Mouse (Mus musculus): ENCODE results near the gene Wnt2b.

GRCm38 (mm10) chr3:104962866-104963265 is 1.1 kb upstream of the Wnt2b start:
- TF ChIP-seq CTCF (IDR thresholded peaks at IDR 0.05) (no peak), EP300 (IDR thresholded peaks at IDR 0.05) (no peak)

Data from lung, postnatal 0 days (tissue).